Mouse (Mus musculus) induced T-regulatory cell, adult 2 months (primary cell): ENCODE results near the gene Ercc4.
"Not testable (repeated sequence)": the region's sequence is repeated elsewhere in the genome, so short reads cannot be mapped to it uniquely, and the experiment has no call there.

Experiments
- DNase-seq: peaks from one replicate; pipeline ENCODE4 v3.0.0-alpha.2; 2012; ENCODE audit warnings: low read depth

Ercc4 gene

GRCm38 (mm10) chr16:13109156-13109989 is at the start of gene Ercc4:
Ercc4 (plus strand) TSS chr16:13109684.
- DNase-seq: peak; percentile 97

- peak; percentile 35 for DNase-seq
Measured at GRCm38 (mm10) chr16:13061113-13061512, 48.4 kb upstream of the Ercc4 start.

DNA sequence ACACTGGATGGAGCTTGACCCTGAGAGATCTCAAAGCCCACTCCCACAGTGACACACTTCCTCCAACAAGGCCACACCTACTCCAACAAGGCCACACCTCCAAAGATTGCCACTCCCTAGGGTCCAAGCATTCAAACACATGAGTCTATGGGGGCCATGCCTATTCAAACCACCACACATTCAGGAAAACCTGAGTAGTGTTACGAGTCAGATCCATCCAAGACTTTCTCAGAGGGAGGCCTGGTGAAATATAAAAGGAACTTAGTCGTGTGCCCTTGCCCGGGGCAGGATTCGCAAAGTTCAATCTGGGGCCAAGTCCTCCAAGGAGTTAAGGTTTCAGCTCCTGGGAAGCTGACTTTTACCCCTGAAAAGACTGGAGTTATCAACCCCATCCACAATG is 35.3 kb upstream of the Ercc4 start:
- DNase-seq: no peak

- DNase-seq: peak; percentile 12
Measured at GRCm38 (mm10) chr16:13080161-13080560, 29.3 kb upstream of the Ercc4 start.

DNA sequence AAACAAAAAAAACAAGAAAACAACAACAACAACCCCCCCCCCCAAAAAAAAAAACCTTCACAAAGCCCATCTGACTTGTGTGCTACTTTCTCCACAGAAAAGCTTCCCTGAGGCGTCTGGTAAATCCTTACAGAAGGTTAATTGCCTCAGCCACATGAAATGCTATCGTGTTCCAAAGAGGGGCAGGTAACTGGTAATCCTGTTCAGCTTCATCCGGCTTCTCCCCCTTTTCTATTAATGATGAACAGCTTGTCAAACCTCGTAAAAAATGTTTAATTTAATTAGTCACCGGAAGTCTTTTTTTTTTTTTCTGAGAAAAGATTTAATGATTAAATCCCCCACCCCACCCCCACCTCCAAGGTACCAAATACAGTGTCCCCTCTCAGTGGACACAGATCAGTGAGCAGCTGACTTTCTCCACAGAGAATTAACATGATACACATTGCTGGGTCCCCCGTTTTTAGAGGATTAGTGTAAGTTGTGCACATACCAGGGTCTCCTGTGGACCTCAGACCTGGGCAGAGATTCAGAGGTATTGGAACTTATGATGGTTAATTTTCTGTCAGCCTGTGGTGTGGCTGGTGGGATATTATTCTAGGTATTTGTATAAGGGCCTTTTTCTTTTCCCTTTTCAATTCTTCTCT is 26.2 kb upstream of the Ercc4 start:
- no peak for DNase-seq

DNA sequence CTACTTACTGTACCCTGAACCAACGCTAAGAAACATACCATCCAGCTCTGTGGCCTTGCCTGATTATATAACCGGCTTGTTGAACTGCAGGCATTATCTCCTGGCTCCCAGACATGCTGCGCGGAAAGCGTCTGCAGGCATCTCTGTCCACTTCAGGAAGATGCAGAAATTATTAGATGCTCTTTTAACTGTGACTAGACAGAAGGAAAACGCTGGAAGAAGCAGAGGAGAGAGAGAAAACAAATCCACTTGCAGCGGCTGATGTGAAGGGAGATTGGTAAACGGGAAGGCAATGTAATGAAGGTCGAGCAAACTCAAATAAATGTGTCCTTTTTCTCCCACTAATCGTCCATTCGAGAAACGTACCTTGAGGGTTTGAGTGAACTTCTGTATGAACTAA is 1.1 kb upstream of the Ercc4 start:
- no peak for DNase-seq

DNA sequence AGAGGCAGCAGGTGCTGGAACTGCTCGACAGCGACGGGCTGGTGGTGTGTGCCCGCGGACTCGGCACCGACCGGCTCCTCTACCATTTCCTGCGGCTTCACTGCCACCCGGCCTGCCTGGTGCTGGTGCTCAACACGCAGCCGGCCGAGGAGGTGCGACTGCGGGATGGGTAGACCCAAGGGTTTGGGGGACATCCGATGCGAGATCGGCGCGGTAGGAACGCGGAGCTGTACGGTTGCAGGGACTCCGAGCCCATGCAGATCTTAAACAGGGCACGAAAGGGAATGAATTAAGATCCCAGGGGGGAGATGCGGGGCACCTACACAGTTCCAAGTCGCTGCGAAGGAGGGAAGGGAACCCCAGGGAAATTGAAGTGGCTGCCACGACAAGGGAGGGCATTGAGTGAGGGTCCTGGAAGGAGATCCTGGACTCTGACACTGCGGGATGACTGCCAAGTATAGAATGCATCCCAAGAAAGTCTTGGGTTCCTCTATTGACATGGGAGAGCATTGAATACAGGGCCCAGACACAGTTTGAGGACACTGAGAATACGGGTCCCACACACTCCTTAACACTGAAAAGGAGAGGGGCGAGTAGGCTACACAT is 609 bp downstream of the Ercc4 start:
- DNase-seq: no peak

GRCm38 (mm10) chr16:13114821-13115220 is 5.3 kb downstream of the Ercc4 start:
- DNase-seq: no peak

DNA sequence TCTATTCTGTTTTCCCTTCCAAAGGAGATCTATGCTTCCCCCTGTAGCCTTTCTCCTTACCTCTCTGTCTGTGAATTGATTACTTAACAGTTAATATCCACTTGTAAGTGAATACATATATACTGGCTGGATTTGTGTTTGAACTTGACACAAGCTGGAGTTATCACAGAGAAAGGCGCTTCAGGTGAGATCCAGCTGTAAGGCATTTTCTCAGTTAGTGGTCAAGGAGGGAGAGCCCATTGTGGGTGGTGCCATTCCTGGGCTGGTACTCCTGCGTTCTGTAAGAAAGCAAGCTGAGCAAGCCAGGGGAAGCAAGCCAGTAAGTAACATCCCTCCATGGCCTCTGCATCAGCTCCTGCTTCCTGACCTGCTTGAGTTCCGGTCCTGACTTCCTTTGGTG is 6.0 kb downstream of the Ercc4 start:
- not testable (repeated sequence) for DNase-seq

- peak; percentile 84 for DNase-seq
Measured at GRCm38 (mm10) chr16:13117299-13117966, 7.9 kb downstream of the Ercc4 start.

DNA sequence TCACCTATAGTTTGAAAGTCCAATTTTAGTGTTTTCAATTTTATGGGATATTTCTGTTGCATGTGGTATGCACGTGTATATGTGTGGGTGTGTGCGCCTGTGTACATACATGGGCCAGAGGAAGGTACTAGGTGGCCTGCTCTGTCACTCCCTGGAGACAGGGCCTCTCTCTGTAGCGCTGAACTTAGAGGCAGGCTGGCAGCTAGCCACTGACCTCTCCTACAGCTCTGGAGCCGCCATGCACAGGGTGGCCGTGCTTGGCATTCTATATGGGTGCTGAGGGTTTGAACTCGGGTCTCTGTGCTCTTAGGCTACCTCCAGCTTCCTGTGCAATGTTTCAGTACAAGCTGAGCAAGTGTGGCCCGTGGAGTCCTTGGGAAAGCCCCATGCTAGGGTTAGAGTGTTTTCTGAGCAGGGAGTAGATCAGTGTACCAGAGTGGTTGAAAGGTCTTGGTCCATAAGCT is 8.5 kb downstream of the Ercc4 start:
- DNase-seq: no peak

DNA sequence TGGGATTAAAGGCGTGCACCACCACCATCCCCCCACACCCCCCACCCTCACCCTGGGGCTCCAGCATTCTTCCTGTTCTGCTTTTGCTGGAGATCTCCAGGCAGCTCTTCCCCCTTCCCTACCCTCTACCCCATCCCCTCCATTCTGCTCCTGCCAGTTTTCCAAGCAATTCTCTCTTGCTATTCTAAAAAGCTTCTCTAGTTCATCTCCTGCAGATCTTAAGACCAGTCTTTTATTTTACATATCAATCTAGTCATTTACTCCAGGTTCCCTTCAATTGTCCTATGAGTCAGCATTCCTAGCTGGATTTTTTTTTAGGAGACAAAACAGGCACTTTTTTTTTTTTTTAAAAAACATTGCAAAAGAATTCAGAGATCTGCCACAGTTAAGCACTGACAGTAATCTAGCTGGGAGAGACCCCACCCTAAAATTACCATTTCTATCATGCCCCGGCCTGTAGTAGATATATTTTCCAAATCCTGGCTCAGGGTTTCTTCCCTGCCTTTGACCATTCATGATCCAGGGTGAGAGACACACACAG is 9.3 kb downstream of the Ercc4 start:
- no peak for DNase-seq

DNA sequence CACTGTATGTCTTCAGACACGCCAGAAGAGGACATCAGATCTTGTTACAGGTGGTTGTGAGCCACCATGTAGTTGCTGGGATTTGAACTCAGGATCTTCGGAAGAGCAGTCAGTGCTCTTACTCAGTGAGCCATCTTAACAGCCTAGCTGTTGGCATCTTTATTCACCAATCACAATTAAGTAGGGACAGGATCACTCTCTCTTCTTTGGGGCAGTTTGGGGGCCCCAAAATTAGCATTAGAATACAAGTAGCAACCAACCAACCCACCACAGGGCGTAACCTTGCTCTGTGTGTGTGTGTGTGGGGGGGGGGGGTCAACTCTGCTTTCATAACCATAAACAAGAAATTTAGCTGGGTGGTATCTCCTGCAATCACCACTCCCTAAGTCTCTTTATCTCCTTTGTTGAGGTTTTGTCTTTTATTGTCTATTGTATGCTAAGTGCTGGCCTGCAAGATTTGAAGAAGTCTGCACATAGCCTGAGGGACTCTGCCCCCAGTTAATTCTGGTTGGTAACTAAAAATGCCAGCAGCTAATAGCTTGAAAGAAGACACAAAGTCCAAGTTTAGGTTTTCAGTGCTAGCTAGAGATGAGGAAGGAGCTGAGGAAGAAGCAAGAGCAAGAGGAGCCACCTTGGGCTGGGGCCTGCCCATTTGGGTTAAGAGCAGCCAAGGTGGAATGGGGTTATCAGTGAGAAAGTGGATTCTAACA is 10.3 kb downstream of the Ercc4 start:
- no peak for DNase-seq

DNA sequence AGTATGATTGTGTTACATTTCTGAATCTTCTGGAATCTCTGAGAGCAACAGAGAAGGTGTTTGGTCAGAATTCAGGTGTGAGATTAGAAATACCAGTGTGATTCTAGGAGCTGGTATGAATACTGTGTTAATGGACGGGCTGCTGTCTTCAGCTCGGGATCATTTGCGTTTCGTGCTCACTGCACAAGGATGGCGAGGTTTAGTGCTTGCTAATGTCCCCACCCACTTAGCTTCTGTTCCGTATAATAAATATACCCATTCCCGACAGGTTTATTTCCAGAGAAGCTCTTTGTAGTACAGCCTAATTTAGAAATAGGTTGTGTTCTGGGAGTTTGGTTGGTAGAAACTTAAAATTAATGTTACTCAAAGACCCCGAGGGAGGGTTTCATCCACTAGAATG is 15.9 kb downstream of the Ercc4 start:
- no peak for DNase-seq

DNA sequence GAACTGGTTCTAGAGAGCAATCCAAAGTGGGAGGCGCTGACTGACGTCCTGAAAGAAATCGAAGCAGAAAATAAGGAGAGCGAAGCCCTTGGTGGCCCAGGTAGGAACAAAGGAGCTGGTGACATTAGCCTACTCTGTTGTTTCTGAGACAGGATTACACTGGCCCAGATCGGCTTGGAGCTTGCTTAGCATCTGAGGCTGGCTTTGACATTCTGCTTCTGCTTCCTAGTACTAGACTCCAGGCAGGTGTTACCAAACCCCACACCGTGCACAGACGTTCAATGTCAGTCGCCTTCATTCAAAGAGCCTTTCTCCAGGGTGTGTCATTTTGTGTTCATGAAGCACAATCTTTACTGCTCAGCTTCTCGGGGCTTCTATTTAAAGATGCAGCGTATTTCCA is 18.1 kb downstream of the Ercc4 start:
- DNase-seq: no peak

DNA sequence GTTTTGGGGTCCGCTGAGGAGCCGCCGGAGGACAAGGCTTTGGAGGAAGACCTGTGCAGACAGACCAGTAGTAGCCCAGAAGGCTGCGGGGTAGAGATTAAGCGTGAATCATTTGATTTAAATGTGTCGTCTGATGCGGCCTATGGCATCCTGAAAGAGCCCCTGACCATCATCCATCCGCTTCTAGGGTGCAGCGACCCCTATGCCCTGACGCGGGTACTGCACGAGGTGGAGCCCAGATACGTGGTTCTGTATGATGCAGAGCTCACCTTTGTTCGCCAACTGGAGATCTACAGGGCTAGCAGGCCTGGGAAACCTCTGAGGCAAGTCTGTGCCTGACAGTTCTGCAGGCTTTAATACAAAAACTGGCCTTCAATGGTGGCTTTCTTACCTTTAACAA is 20.9 kb downstream of the Ercc4 start:
- peak; percentile 46 for DNase-seq

- DNase-seq: no peak
Measured at GRCm38 (mm10) chr16:13141220-13141619, 31.7 kb downstream of the Ercc4 start.

GRCm38 (mm10) chr16:13143932-13144331 is 34.4 kb downstream of the Ercc4 start:
- DNase-seq: no peak

- DNase-seq: no peak
Measured at GRCm38 (mm10) chr16:13144682-13145410, 35.4 kb downstream of the Ercc4 start.

DNA sequence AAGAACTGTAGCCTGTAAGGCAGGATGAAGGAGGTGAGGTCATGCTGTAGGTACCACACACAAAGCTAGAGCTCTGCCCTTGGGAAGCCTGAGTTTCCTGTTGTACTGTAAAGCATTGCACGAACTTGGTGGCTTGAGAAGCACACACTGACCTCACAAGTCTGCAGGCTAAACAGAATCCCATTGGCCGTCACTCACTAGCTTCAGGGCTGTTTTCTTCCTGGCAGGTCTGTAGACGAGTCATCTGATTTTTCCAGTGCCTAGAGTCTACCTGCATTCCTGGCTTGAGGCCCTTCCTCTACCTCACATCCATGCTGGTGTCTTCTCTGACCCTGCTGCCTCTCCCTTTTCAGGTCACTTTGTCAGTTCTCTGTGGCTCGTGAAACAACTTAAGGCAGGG is 36.7 kb downstream of the Ercc4 start:
- no peak for DNase-seq
